Mouse (Mus musculus): ENCODE results near the gene Surf4.
"Not testable (repeated sequence)": the region's sequence is repeated elsewhere in the genome, so short reads cannot be mapped to it uniquely, and the experiment has no call there.

Surf4 gene

DNA sequence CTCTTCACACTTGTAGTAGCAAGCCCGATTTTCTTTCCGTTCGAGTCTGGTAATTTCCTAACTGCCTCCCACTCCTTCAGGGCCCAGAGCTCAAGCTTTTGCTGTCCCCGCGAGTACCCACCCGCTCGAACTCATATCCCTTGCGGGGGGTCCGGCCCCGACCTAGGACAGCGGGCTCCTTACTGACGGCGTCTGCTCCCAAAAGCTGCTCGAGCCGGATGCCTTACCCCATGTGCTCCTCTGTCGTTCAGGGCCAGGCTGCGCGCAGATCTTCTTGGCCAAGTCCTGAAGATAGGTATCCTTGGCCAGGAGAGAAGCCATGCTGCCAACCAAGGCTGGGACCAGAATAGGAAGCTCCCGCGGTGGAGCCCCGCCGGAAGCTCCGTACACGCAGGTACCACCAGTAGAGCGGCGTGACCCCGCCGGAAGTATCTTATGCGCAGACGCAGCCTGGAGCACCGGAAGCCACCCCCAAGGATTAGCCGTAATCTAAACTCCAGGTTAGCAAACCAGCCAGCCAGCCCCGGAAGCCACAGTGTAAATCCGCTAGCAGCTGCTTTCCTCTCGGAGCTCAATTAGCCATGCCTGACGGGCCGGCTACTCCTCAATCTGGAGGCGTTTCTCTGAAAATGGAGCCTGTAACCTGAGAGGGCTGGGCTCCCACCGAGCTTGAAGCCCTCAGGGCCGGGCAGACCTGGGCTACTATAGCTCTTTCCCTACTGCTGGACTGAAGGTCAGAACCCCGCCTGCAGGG lies 31.1 kb downstream of the Surf4 start, which contains the start of gene Surf6:
Gene Surf6, minus strand, starts transcription at position 413 of the 754 bp plus-strand sequence.
- peak; percentile 88 to 95 for DNase-seq (ENCODE audit: low spot score in 2 of 2)

DNA sequence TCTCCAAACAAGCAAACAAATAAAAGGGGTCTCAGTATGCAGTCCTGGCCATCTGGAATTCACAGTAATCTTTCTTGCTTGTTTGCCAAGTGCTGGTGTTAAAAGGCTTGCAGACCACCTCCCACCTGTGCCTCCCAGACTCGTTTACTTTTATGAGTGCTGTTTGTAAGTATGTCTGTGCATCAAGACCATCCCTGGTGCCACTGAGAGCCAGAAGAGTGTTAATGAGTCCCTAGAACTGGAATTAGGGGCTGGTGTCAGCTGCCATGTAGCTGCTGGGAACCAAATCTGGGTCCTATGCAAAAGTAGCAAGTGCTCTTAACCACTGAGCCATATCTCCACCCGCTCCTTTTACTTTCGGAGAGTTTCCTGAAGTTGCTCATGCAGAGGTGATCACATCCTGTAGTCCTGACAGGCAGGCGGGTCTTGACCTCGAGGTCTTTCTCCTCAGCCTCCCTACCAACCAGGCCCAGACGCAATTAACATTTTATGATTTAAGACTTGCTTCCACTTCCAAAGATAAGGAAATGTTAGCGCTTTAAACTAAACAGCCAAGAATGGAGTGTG lies 31.8 kb downstream of the Surf4 start:
- no peak for DNase-seq (ENCODE audit: low spot score in 2 of 2)

DNA sequence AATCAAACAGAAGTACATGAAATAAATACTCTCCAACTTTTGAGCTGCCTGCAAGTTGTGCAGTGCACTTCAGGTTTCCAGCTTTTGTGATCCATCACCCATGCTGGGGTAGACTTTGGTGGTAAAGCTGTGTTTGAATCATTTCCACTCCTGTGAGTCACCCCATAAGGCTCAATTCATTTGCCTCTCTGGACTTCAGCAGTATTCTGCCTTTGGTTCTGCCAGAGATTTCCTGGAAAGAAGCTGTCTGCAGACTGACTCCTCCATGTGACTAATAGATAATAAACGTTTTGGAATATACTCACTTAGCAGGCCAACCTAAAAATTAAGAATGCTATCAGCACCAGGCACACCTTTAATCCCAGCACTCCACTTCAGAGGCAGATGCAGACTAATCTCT lies 33.0 kb downstream of the Surf4 start:
- no peak for DNase-seq (ENCODE audit: low spot score in 2 of 2)

DNA sequence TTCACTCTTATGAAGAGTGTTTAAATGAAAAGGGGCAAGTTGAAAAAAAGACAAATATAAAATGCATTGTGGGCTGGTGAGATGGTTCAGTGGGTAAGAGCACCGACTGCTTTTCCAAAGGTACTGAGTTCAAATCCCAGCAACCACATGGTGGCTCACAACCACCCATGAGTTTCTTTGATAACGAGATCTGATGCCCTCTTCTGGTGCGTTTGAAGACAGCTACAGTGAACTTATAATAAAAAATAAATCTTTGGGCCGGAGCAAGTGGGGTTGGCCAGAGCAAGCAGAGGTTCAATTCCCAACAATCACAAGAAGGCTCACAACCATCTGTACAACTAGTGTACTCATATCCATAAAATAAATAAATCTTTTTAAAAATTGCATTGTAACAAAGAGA lies 37.8 kb downstream of the Surf4 start:
- no peak for DNase-seq (ENCODE audit: low spot score in 2 of 2)

DNA sequence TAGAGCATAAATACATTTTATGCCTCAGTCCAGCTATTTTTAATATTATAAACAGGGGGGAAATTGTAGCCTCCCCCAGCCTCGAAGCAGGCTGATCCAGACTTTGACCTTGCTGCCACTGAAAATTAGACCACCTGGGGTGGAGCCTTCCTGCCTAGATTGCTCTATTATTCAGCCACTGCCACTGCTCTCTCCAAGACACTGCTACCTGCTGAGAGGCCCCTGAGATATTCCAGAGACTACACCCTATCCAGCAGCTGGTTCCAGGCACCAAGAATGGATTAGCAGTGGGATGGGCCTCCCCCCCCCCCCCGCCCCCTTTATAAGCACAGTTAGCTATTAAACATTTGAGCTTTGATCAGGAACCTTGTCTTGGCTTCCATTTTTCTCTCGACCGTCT lies 47.6 kb downstream of the Surf4 start:
- not testable (repeated sequence) for DNase-seq (ENCODE audit: low spot score in 2 of 2)

DNA sequence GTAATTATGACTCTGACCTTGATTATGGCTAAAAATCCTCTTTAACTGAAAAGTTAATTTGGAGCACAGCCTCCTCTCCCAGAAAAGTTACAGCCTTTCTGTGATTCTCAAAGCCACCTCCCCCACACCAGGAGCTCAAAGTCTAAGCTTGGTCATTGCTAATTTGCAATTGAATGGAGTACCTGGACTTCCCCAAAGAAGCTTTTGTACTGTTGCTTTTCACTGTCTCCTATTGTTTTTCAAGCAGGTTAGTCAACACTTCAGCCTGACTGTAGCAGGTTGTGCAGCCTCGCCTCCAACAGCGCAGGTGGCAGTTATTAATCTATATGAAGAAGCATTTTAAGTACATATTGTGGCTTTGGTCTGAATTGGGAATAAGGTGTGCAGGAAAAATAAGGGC lies 48.2 kb downstream of the Surf4 start:
- not testable (repeated sequence) for DNase-seq (ENCODE audit: low spot score in 2 of 2)

DNA sequence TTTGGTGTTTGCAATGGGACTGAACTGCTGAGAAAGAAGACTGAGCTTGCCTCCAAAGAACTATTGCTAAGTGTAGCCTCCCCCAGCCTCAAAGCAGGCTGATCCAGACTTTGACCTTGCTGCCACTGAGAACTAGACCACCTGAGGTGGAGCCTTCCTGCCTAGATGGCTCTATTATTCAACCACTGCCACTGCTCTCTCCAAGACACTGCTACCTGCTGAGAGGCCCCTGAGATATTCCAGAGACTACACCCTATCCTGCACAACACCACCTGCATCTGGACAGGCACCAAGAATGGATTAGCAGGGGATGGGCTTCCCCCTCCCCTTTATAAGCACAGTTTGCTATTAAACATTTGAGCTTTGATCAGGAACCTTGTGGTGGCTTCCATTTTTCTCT lies 55.2 kb downstream of the Surf4 start:
- no peak for DNase-seq (ENCODE audit: low spot score in 2 of 2)

DNA sequence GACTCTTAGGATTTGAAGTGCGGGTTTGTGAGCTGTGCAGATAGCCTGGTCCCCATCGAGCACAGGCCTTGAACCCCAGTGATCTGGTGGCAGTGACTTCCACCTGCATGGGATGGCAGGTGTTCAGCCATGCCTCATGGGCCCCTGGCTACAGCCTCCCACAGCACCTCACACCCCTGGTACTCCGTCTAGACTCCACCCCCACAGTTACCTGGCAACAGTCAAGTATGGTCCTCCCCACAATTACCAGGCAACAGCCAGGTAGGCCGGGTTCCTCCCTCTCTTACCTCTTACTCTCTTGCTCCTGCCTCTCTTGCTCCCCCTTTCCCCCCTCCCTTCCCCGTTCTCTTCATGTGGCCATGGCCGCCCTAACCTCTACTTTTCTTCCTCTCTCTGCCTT lies 63.1 kb downstream of the Surf4 start:
- no peak for DNase-seq (ENCODE audit: low spot score in 2 of 2)

All from urinary bladder, adult 18-20 months (tissue).